Mouse (Mus musculus) MEL (cell line): Measurements from ENCODE around the gene Vmn1r40.

Source experiments
- CTCF ChIP-seq, 3 experiments: IDR thresholded peaks in 2 of 3; conservative IDR thresholded peaks in 1 of 3; 2 replicates each; pipeline ENCODE4 v1.5.1; 2011 to 2012; ENCODE audit warnings: low read length in 3 of 3, low read depth in 2 of 3, mild to moderate bottlenecking in 2 of 3, improper control_type of control experiment in 1 of 3, inconsistent platforms in 1 of 3, mixed read lengths in 1 of 3, moderate library complexity in 1 of 3; ENCODE audit not compliant: control insufficient read depth in 1 of 3, insufficient read depth in 1 of 3, poor library complexity in 1 of 3, severe bottlenecking in 1 of 3
- EP300 ChIP-seq, 2 experiments: IDR thresholded peaks; 2 replicates each; pipeline ENCODE4 v1.6.1; 2011; ENCODE audit warnings: improper control_type of control experiment in 2 of 2, low read length in 2 of 2, low read depth in 1 of 2, mild to moderate bottlenecking in 1 of 2
- GABPA ChIP-seq: IDR thresholded peaks from 2 replicates; pipeline ENCODE4 v1.6.1; 2012; ENCODE audit warnings: low read depth, mild to moderate bottlenecking, inconsistent platforms, low read length, improper control_type of control experiment, moderate library complexity
- GATA1 ChIP-seq: IDR thresholded peaks from 2 replicates; pipeline ENCODE4 v1.6.1; 2011; ENCODE audit warnings: low read depth, low read length, improper control_type of control experiment
- MAFK ChIP-seq: IDR thresholded peaks from 2 replicates; pipeline ENCODE4 v1.6.1; 2011; ENCODE audit warnings: low read depth, mild to moderate bottlenecking, low read length, improper control_type of control experiment, borderline replicate concordance
- POLR2A ChIP-seq, 2 experiments: IDR thresholded peaks; 2 replicates each; pipeline ENCODE4 v1.6.1; 2011 to 2012; ENCODE audit warnings: low read length in 2 of 2, mild to moderate bottlenecking in 2 of 2, control low read depth in 1 of 2, improper control_type of control experiment in 1 of 2, low read depth in 1 of 2, moderate library complexity in 1 of 2; ENCODE audit not compliant: control insufficient read depth in 1 of 2, insufficient read depth in 1 of 2, poor library complexity in 1 of 2
- USF1 ChIP-seq: IDR thresholded peaks from 2 replicates; pipeline ENCODE4 v1.6.1; 2014; ENCODE audit warnings: low read depth, mild to moderate bottlenecking, inconsistent platforms, low read length, improper control_type of control experiment, moderate library complexity

GRCm38 (mm10) chr6:89669556-89669955, 37.8 kb upstream of the Vmn1r40 start:
- no peak for TF ChIP-seq GATA1
- no peak for TF ChIP-seq EP300 (IDR thresholded peaks at IDR 0.05; ENCODE audit: low read depth in 1 of 2, low read length in 2 of 2)
- no peak for TF ChIP-seq USF1
- no peak for TF ChIP-seq GABPA
- no peak for TF ChIP-seq MAFK
- no peak for TF ChIP-seq CTCF (IDR thresholded peaks at IDR 0.05 in 2 of 3, conservative IDR thresholded peaks at IDR 0.05 in 1 of 3; ENCODE audit: control insufficient read depth in 1 of 3, insufficient read depth in 1 of 3, low read depth in 2 of 3, low read length in 3 of 3, poor library complexity in 1 of 3, severe bottlenecking in 1 of 3)
- no peak for TF ChIP-seq POLR2A (IDR thresholded peaks at IDR 0.05; ENCODE audit: control insufficient read depth in 1 of 2, insufficient read depth in 1 of 2, low read depth in 1 of 2, low read length in 2 of 2, poor library complexity in 1 of 2)
